Mouse (Mus musculus): ENCODE measurements around the gene Crispld2. TPM values are rescaled to one million over a fixed set of nuclear protein-coding genes. Genes with fewer than 3 reads are reported as not detected.

Crispld2 gene
- polyA plus RNA-seq, 1 experiment from 2014 or later: 4.6 TPM

GRCm38 (mm10) chr8:120072827-120073226 lies 80.6 kb downstream of the Crispld2 start:
- Histone ChIP-seq H3K9me3 (ENCODE audit: control insufficient read depth, low read length) (no peaks in the 10 kb centered on the region), H3K27ac (ENCODE audit: low read depth, low read length) (no peak overlapping the region), H3K4me3 (ENCODE audit: low read depth, low read length) (no peak overlapping the region), H3K4me1 (ENCODE audit: control insufficient read depth, insufficient read depth, low read length) (no peaks in the 10 kb centered on the region), H3K36me3 (ENCODE audit: control insufficient read depth, insufficient read depth, low read length) (no peaks in the 10 kb centered on the region), H3K4me2 (ENCODE audit: low read depth) (no peak overlapping the region), H3K9ac (ENCODE audit: low read length) (no peak overlapping the region), H3K27me3 (ENCODE audit: control insufficient read depth, insufficient read depth, low read length) (no peaks in the 10 kb centered on the region)
- 87% methylated on average over 8 of the region's 8 CpGs for WGBS
- ATAC-seq (ENCODE audit: insufficient read depth, low FRiP score, low TSS enrichment) (no peak), DNase-seq (ENCODE audit: low spot score) (no peak)

- no peaks in the 10 kb centered on the region for H3K4me1 ChIP-seq (ENCODE audit: control insufficient read depth, insufficient read depth, low read length)
- no peak for DNase-seq (ENCODE audit: low spot score)
- ATAC-seq (ENCODE audit: insufficient read depth, low FRiP score, low TSS enrichment): no peak
- no peaks in the 10 kb centered on the region for H3K36me3 ChIP-seq (ENCODE audit: control insufficient read depth, insufficient read depth, low read length)
- H3K27ac ChIP-seq (ENCODE audit: low read depth, low read length): no peak overlapping the region
- no peaks in the 10 kb centered on the region for H3K9me3 ChIP-seq (ENCODE audit: control insufficient read depth, low read length)
- H3K4me3 ChIP-seq (ENCODE audit: low read depth, low read length): no peak overlapping the region
- H3K4me2 ChIP-seq (ENCODE audit: low read depth): no peak overlapping the region
- WGBS: 72% methylated on average over 6 of the region's 6 CpGs
- H3K27me3 ChIP-seq (ENCODE audit: control insufficient read depth, insufficient read depth, low read length): no peaks in the 10 kb centered on the region
- H3K9ac ChIP-seq (ENCODE audit: low read length): no peak overlapping the region
These were observed 82.3 kb downstream of the Crispld2 start for GRCm38 (mm10) chr8:120074516-120074915.

GRCm38 (mm10) chr8:120075347-120075746 lies 83.1 kb downstream of the Crispld2 start:
- ATAC-seq (ENCODE audit: insufficient read depth, low FRiP score, low TSS enrichment) (no peak), DNase-seq (ENCODE audit: low spot score) (no peak)
- Histone ChIP-seq H3K27ac (ENCODE audit: low read depth, low read length) (no peak overlapping the region), H3K4me2 (ENCODE audit: low read depth) (no peak overlapping the region), H3K4me1 (ENCODE audit: control insufficient read depth, insufficient read depth, low read length) (no peaks in the 10 kb centered on the region), H3K9ac (ENCODE audit: low read length) (no peak overlapping the region), H3K4me3 (ENCODE audit: low read depth, low read length) (no peak overlapping the region), H3K27me3 (ENCODE audit: control insufficient read depth, insufficient read depth, low read length) (no peaks in the 10 kb centered on the region), H3K9me3 (ENCODE audit: control insufficient read depth, low read length) (no peaks in the 10 kb centered on the region), H3K36me3 (ENCODE audit: control insufficient read depth, insufficient read depth, low read length) (no peaks in the 10 kb centered on the region)
- 64% methylated on average over 6 of the region's 6 CpGs for WGBS

- H3K27ac ChIP-seq (ENCODE audit: low read depth, low read length): no peak overlapping the region
- ATAC-seq (ENCODE audit: insufficient read depth, low FRiP score, low TSS enrichment) (0 out of 2 replicates have a peak, but pooled peaks have one; percentile 68), DNase-seq (ENCODE audit: low spot score) (peak; percentile 82)
- H3K9ac ChIP-seq (ENCODE audit: low read length): no peak overlapping the region
- H3K9me3 ChIP-seq (ENCODE audit: control insufficient read depth, low read length): no peaks in the 10 kb centered on the region
- H3K36me3 ChIP-seq (ENCODE audit: control insufficient read depth, insufficient read depth, low read length): peaks cover 11% of the 10 kb centered on the region
- 17% methylated on average over 10 of the region's 10 CpGs for WGBS
- H3K4me1 ChIP-seq (ENCODE audit: control insufficient read depth, insufficient read depth, low read length): no peaks in the 10 kb centered on the region
- no peaks in the 10 kb centered on the region for H3K27me3 ChIP-seq (ENCODE audit: control insufficient read depth, insufficient read depth, low read length)
- no peak overlapping the region for H3K4me3 ChIP-seq (ENCODE audit: low read depth, low read length)
- H3K4me2 ChIP-seq (ENCODE audit: low read depth): no peak overlapping the region
These were observed 85.8 kb downstream of the Crispld2 start for GRCm38 (mm10) chr8:120078080-120078479.

- H3K4me2 ChIP-seq (ENCODE audit: low read depth): no peak overlapping the region
- 65% methylated on average over 5 of the region's 5 CpGs for WGBS
- H3K36me3 ChIP-seq (ENCODE audit: control insufficient read depth, insufficient read depth, low read length): peaks cover 13% of the 10 kb centered on the region
- no peak overlapping the region for H3K27ac ChIP-seq (ENCODE audit: low read depth, low read length)
- H3K4me1 ChIP-seq (ENCODE audit: control insufficient read depth, insufficient read depth, low read length): no peaks in the 10 kb centered on the region
- no peak overlapping the region for H3K9ac ChIP-seq (ENCODE audit: low read length)
- ATAC-seq (ENCODE audit: insufficient read depth, low FRiP score, low TSS enrichment): no peak
- no peak for DNase-seq (ENCODE audit: low spot score)
- H3K4me3 ChIP-seq (ENCODE audit: low read depth, low read length): no peak overlapping the region
- no peaks in the 10 kb centered on the region for H3K27me3 ChIP-seq (ENCODE audit: control insufficient read depth, insufficient read depth, low read length)
- no peaks in the 10 kb centered on the region for H3K9me3 ChIP-seq (ENCODE audit: control insufficient read depth, low read length)
These were observed 87.1 kb downstream of the Crispld2 start for GRCm38 (mm10) chr8:120079361-120079760.

GRCm38 (mm10) chr8:120083261-120083660 lies 91.0 kb downstream of the Crispld2 start:
- ATAC-seq (ENCODE audit: insufficient read depth, low FRiP score, low TSS enrichment) (no peak), DNase-seq (ENCODE audit: low spot score) (no peak)
- no peak overlapping the region for H3K4me3 ChIP-seq (ENCODE audit: low read depth, low read length)
- no peak overlapping the region for H3K4me2 ChIP-seq (ENCODE audit: low read depth)
- H3K4me1 ChIP-seq (ENCODE audit: control insufficient read depth, insufficient read depth, low read length): no peaks in the 10 kb centered on the region
- H3K36me3 ChIP-seq (ENCODE audit: control insufficient read depth, insufficient read depth, low read length): peaks cover 21% of the 10 kb centered on the region
- H3K27me3 ChIP-seq (ENCODE audit: control insufficient read depth, insufficient read depth, low read length): no peaks in the 10 kb centered on the region
- H3K27ac ChIP-seq (ENCODE audit: low read depth, low read length): no peak overlapping the region
- H3K9ac ChIP-seq (ENCODE audit: low read length): no peak overlapping the region
- WGBS: 97% methylated on average over 8 of the region's 8 CpGs
- no peaks in the 10 kb centered on the region for H3K9me3 ChIP-seq (ENCODE audit: control insufficient read depth, low read length)

GRCm38 (mm10) chr8:120084783-120085182 lies 92.5 kb downstream of the Crispld2 start:
- Histone ChIP-seq H3K9ac (ENCODE audit: low read length) (no peak overlapping the region), H3K36me3 (ENCODE audit: control insufficient read depth, insufficient read depth, low read length) (peaks cover 21% of the 10 kb centered on the region), H3K4me2 (ENCODE audit: low read depth) (no peak overlapping the region), H3K27me3 (ENCODE audit: control insufficient read depth, insufficient read depth, low read length) (no peaks in the 10 kb centered on the region), H3K9me3 (ENCODE audit: control insufficient read depth, low read length) (no peaks in the 10 kb centered on the region), H3K27ac (ENCODE audit: low read depth, low read length) (no peak overlapping the region), H3K4me3 (ENCODE audit: low read depth, low read length) (no peak overlapping the region), H3K4me1 (ENCODE audit: control insufficient read depth, insufficient read depth, low read length) (no peaks in the 10 kb centered on the region)
- WGBS: 91% methylated on average over 8 of the region's 8 CpGs
- ATAC-seq (ENCODE audit: insufficient read depth, low FRiP score, low TSS enrichment) (no peak), DNase-seq (ENCODE audit: low spot score) (no peak)

- no peaks in the 10 kb centered on the region for H3K9me3 ChIP-seq (ENCODE audit: control insufficient read depth, low read length)
- peaks cover 11% of the 10 kb centered on the region for H3K36me3 ChIP-seq (ENCODE audit: control insufficient read depth, insufficient read depth, low read length)
- DNase-seq (ENCODE audit: low spot score) (no peak), ATAC-seq (ENCODE audit: insufficient read depth, low FRiP score, low TSS enrichment) (no peak)
- 79% methylated on average over 7 of the region's 7 CpGs for WGBS
- H3K27ac ChIP-seq (ENCODE audit: low read depth, low read length): no peak overlapping the region
- no peaks in the 10 kb centered on the region for H3K27me3 ChIP-seq (ENCODE audit: control insufficient read depth, insufficient read depth, low read length)
- no peaks in the 10 kb centered on the region for H3K4me1 ChIP-seq (ENCODE audit: control insufficient read depth, insufficient read depth, low read length)
- H3K9ac ChIP-seq (ENCODE audit: low read length): no peak overlapping the region
- no peak overlapping the region for H3K4me2 ChIP-seq (ENCODE audit: low read depth)
- no peak overlapping the region for H3K4me3 ChIP-seq (ENCODE audit: low read depth, low read length)
These were observed 97.3 kb downstream of the Crispld2 start for GRCm38 (mm10) chr8:120089511-120089910.

GRCm38 (mm10) chr8:120091032-120091431 lies 98.8 kb downstream of the Crispld2 start:
- no peak overlapping the region for H3K4me3 ChIP-seq (ENCODE audit: low read depth, low read length)
- H3K36me3 ChIP-seq (ENCODE audit: control insufficient read depth, insufficient read depth, low read length): peaks cover 10% of the 10 kb centered on the region
- no peak for DNase-seq (ENCODE audit: low spot score)
- H3K9me3 ChIP-seq (ENCODE audit: control insufficient read depth, low read length): no peaks in the 10 kb centered on the region
- no peak overlapping the region for H3K27ac ChIP-seq (ENCODE audit: low read depth, low read length)
- H3K4me1 ChIP-seq (ENCODE audit: control insufficient read depth, insufficient read depth, low read length): no peaks in the 10 kb centered on the region
- no peak for ATAC-seq (ENCODE audit: insufficient read depth, low FRiP score, low TSS enrichment)
- H3K4me2 ChIP-seq (ENCODE audit: low read depth): no peak overlapping the region
- WGBS: 95% methylated on average over 3 of the region's 3 CpGs
- H3K27me3 ChIP-seq (ENCODE audit: control insufficient read depth, insufficient read depth, low read length): no peaks in the 10 kb centered on the region
- no peak overlapping the region for H3K9ac ChIP-seq (ENCODE audit: low read length)
